Mouse (Mus musculus) C2C12 (cell line): ENCODE data around the gene Atg13.

Source experiments
- CEBPB ChIP-seq: IDR thresholded peaks from one replicate; pipeline ENCODE4 v1.6.1; 2011; ENCODE audit warnings: low read depth, mild to moderate bottlenecking, control low read depth, moderate library complexity
- CTCF ChIP-seq: IDR thresholded peaks from one replicate; pipeline ENCODE4 v1.5.1; 2011; ENCODE audit not compliant: control insufficient read depth, insufficient read depth, insufficient read length
- FOSL1 ChIP-seq: IDR thresholded peaks from one replicate; pipeline ENCODE4 v1.8.0; 2011; ENCODE audit warnings: mild to moderate bottlenecking, low read length; ENCODE audit not compliant: poor library complexity, insufficient read depth, severe bottlenecking
- MAX ChIP-seq: IDR thresholded peaks from one replicate; pipeline ENCODE4 v1.6.1; 2011; ENCODE audit warnings: mild to moderate bottlenecking, control low read depth
- MYOD1 ChIP-seq: IDR thresholded peaks from one replicate; pipeline ENCODE4 v1.6.1; 2011; ENCODE audit warnings: low read depth; ENCODE audit not compliant: control insufficient read depth, insufficient read length
- MYOG ChIP-seq: IDR thresholded peaks from one replicate; pipeline ENCODE4 v1.6.1; 2011; ENCODE audit not compliant: control insufficient read depth, insufficient read length; ENCODE audit errors: extremely low read depth
- USF1 ChIP-seq: IDR thresholded peaks from one replicate; pipeline ENCODE4 v1.6.1; 2011; ENCODE audit warnings: low read depth, mild to moderate bottlenecking, control low read depth, moderate library complexity

GRCm38 (mm10) chr2:91636229-91636628, 74.1 kb downstream of the Atg13 start, which contains the start of gene F2:
- TF ChIP-seq CTCF (no peak), CEBPB (no peak), USF1 (no peak), MAX (no peak), MYOG (no peak), MYOD1 (no peak), FOSL1 (no peak)
